Mouse (Mus musculus) C2C12 (cell line): ENCODE measurements around the gene Gpr3.
A peak's percentile ranks its signal among the peaks of the same experiment; 100 is the strongest.

Source experiments
- CTCF ChIP-seq: IDR thresholded peaks from one replicate; pipeline ENCODE4 v1.5.1; 2011; ENCODE audit not compliant: control insufficient read depth, insufficient read depth, insufficient read length
- FOSL1 ChIP-seq: IDR thresholded peaks from one replicate; pipeline ENCODE4 v1.8.0; 2011; ENCODE audit warnings: mild to moderate bottlenecking, low read length; ENCODE audit not compliant: poor library complexity, insufficient read depth, severe bottlenecking
- MAX ChIP-seq: IDR thresholded peaks from one replicate; pipeline ENCODE4 v1.6.1; 2011; ENCODE audit warnings: mild to moderate bottlenecking, control low read depth
- MYOG ChIP-seq: IDR thresholded peaks from one replicate; pipeline ENCODE4 v1.6.1; 2011; ENCODE audit not compliant: control insufficient read depth, insufficient read length; ENCODE audit errors: extremely low read depth
- USF1 ChIP-seq: IDR thresholded peaks from one replicate; pipeline ENCODE4 v1.6.1; 2011; ENCODE audit warnings: low read depth, mild to moderate bottlenecking, control low read depth, moderate library complexity

- peak; percentile 71 for TF ChIP-seq CTCF
- TF ChIP-seq MYOG = no peak
- no peak for TF ChIP-seq MAX
- no peak for TF ChIP-seq USF1
- no peak for TF ChIP-seq FOSL1
Measured at GRCm38 (mm10) chr4:133201006-133201771, 11.1 kb downstream of the Gpr3 start.
